Mouse (Mus musculus) Muller cell, postnatal 12 days (primary cell): ENCODE data around the gene Lsr.
"Not testable (repeated sequence)": the region's sequence is repeated elsewhere in the genome, so short reads cannot be mapped to it uniquely, and the experiment has no call there.

Experiments
- DNase-seq: peaks from one replicate; pipeline ENCODE4 v3.0.0-alpha.2; 2015; ENCODE audit errors: inconsistent ontology term

Lsr gene

DNA sequence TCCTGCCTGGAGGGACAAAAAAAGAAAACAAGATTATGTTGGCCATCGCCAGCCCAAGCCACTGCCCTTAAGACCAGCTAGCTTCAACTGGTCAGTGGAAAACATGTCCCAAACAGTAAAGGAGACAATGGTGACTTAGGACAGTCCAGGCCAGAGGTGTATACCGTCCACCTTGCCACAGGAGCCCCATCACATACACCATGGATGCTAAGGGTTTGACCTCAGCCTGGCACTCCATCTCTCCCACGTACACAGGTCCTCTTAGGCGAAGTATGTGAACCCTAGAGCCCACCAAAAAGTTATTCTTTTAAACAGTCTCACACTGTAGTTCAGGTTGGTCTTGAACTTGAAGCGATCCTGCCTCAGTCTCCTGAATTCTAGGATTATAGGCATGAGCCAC, 10.4 kb downstream of the Lsr start:
- DNase-seq: no peak

GRCm38 (mm10) chr7:30959786-30960349, 13.4 kb downstream of the Lsr start:
- DNase-seq: no peak

DNA sequence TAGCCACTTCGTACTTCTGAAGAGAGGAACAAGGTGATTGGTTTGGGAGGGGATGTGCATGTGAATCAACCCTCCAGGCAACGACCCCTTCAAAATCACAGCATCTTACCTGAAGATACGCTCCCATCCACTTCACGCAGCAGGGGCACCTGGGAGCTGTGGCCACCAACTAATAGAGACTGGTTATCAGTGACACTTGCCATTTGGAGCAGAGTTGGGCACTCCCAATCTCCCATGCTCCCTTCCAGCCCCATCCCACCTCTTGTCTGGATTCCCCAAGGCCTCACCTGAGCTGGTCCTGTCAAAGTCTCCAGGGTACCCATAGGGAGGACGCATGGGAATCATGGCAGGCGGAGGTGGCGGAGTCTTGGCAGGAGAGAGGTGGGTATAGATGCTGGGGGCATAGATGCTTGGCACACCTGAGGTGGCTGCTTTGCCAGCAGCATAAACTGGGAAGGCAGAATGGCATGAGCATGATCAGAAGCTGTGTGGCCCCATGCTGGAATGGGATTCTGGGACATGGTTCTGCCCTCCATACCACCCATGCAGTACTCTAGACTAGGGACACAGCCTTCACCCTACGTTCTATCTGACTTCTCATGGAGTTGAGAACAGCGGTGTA, 14.3 kb downstream of the Lsr start:
- no peak for DNase-seq

DNA sequence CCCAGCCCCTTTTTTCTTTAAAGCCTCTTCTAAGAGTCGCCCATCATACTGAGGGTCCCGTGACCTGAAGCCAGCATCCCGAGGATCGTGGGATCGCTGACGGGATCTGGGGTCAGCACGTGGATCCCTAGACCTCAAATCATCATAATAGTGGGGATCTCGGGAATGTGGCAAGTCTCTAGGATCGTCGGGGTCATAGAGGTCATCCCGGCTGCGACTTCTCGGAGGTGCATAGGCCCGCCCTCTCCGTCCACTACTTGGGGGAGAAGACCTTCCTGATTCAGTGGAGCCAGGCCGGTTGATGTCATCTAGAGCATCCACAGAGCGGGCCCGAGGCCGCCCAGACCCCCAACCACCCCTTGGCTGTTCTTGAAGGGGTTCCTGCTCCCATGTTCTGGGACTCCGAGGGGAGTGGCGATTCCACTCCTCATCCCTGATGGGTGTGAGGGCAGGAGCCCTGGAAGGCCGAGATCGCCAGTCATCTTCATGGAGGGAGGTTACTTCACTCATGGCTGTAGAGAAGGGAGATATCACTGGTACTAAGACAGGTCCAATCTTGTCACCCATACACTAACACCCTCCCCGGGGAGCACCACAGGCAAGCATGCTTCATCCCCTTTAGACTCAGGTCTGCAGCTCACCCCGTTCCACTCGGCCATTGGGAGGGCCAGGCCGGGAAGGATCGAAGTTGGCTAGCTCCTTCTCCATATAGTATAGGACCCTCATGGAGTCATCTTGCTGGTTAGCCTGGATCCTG, 15.0 kb downstream of the Lsr start:
- no peak for DNase-seq

DNA sequence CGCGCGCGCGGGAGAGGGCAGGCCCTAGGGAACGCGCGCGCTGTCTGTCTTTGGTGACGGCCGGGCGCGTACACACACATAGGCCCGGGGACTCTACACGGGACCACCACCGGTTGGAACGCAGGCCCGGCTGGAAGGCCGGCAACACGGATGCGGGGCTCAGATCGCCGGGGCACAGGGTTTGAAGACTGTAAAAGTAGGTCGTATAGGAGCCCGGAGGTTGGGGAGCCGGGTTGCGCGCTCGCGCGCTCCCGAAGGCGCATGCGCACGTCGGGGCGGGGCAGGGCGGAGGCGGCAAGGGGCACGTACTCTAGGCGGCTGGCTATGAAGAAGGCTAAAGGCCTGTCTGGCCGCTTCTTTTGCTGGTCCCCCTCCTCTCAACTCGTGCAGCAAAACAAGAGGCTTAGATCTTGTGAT, 15.9 kb downstream of the Lsr start:
- DNase-seq: peak; percentile 95

DNA sequence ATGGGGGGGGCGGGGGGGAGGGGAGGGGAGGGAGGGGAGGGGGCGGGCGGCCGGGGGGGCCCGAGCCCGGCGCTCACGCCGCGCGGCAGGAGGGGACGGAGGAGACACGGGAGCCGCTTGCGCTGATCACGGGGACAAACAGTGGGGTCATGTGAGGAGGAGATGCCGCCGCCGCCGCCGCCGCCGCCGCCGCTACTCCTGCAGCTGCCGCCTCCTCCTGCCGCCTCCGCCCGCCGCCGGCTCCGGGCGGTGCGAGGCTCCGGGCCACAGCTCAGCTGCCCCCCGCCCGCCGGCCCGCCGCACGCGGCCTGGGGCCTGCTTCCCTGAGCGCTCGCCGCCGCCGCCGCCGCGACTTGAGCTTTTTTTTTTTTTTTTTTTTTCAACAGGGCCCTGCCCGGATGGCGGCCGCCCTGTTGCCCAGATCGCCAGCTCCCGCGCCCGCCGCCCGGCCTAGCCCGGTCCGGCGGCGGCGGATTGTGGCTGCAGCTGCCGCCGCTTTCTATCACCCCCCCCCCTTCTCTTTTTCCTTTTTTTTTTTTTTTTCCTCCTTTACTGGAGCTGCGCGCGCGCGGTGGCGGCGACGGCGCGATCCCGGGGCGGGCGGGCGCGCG, 16.4 kb downstream of the Lsr start, which contains the start of gene Usf2:
Gene Usf2 (minus strand): TSS at position 48 of the 611 bp plus-strand sequence.
- DNase-seq: peak; percentile 85

- DNase-seq: peak; percentile 43
Observed at GRCm38 (mm10) chr7:30956357-30956751, 16.9 kb downstream of the Lsr start.

GRCm38 (mm10) chr7:30955584-30956356, 17.5 kb downstream of the Lsr start:
- DNase-seq: peak; percentile 88

DNA sequence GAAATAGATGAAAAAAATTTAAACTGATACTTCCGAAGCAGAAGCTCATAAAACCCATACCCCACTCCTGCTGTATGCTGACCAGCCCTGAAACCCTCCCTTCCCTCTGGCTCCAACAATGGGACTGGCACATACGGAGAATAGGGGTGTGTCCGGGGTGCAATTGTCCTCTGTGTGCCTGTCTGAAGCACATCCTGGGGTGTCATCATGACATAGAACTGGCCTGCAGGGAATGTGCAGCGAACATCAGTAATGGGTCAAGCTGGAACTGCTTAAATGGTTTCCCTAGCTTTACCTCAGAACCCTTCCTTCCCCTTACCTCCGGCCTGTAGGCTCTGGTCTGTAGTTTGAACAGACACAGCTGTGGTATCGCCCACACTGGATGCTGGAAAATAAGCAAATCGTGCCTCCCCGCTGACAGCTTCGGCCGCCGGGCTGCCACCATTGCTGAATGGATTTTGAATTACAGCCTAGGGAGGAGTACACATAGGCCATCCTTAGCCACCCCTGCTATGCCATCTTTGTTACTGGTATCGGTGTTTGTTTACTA, 18.2 kb downstream of the Lsr start:
- no peak for DNase-seq

DNA sequence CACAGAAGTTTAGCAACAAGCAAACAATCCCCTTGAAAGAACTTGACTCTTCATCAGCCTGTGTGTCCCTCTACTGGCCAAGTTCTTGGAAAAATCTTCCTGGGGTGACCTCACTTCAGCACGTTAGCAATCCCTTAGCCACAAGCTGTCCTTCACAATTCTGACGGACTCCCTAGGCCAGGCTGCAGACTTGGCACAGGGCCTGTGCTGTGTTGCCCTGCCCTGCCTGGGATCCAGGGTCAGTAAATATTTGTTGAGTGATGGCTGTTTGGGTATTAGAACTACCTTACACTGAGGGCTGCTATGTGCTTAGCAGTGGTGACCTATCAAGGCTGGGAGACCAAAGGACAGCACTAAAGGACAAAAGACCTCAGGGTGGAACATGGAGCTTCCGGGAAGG, 19.2 kb downstream of the Lsr start:
- no peak for DNase-seq

DNA sequence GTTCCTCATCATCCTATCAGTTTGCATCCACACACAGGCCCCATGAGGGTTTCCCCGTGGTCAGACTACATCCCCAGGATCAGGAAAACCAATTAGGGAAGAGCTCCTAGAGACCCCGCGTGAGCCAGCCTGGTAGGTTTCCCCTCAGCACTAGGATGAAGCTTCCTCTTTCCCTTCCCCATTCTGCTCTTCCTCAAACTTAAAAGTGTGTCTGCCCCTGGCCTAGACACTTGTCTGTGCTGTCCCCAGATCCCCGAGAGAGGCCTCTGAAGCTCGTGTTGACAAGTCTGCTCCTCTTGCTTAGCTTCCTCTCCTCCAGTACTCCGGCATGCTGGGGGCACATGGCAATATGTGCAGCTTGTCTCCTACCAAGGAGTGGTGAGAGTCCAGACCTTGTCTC, 19.8 kb downstream of the Lsr start:
- DNase-seq: no peak

DNA sequence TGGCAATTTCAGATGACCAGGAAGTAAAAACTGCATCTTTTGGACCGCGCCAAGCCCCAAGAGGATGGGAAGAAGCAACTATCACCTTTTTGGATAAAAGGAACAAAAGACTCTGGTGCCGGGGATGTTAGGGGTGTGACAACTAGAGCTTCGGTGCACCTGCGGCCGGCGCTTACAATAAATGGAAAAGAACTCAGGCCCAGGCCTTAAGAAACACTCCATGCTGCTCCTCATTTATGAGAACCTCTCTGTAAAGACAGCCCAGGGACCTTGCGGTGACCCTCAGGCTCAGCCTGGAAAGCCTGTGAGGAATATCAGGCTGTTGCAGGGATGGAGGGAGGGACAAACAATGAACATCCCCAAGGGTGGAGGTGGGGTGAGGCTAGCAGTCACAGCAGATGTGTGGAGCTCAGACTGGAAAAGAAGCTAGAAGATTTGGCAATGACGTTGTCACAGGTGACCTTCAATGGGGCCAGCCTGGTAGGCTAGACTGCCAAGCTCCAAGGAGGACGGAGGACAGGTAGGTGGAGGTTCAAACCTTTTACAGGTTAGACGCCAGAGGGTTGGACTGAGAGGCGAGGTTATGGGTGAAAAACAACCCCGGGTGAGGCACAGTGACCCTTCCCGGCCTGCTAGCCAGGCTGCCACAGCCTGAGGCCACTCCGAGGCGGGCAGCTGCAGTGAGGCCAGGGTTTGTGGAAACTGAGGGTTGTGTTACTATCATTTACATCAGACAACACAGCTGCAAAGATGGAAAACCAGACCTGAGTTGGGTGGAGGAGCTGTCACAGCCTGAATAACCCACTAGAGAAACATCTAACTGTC, 20.6 kb downstream of the Lsr start:
- no peak for DNase-seq

DNA sequence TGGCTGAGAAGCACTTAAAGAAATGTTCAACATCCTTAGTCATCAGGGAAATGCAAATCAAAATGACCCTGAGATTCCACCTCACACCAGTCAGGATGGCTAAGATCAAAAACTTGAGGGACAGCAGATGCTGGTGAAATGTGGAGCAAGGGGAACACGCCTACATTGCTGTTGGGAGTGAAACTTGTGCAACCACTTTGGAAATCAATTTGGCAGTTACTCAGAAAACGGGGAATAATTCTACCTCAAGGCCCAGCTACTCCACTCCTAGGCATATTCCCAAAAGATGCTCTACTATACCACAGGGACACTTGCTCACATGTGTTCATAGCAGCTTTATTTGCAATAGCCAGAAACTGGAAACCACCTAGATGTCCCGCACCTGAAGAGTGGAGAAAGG, 23.4 kb downstream of the Lsr start:
- not testable (repeated sequence) for DNase-seq

- no peak for DNase-seq
Observed at GRCm38 (mm10) chr7:30945876-30946275, 27.4 kb downstream of the Lsr start.

GRCm38 (mm10) chr7:30945466-30945865, 27.8 kb downstream of the Lsr start:
- not testable (repeated sequence) for DNase-seq

DNA sequence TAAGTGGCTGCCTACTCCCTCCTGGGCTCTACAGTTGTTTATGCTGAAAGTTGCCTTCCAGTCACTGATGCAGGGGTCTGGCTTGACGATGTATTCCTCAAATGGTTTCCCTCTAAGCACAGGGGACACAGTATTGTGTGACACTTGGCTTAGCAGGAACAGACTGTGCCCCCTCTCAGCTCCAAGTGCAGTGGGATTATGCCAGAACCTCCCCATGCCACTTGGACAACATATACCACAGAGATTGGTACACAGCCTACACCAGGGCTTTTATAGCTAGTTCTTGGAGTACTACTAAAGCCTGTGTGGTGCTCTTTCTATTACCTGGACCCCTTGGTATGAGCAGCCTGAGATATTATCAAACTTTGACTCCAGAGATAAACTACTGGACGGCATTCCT, 28.6 kb downstream of the Lsr start:
- not testable (repeated sequence) for DNase-seq

- DNase-seq: no peak
Observed at GRCm38 (mm10) chr7:30943909-30944635, 29.2 kb downstream of the Lsr start, which contains the start of gene Hamp. Hamp (minus strand) TSS chr7:30944032.

- DNase-seq: not testable (repeated sequence)
Observed at GRCm38 (mm10) chr7:30942365-30942764, 30.9 kb downstream of the Lsr start.

DNA sequence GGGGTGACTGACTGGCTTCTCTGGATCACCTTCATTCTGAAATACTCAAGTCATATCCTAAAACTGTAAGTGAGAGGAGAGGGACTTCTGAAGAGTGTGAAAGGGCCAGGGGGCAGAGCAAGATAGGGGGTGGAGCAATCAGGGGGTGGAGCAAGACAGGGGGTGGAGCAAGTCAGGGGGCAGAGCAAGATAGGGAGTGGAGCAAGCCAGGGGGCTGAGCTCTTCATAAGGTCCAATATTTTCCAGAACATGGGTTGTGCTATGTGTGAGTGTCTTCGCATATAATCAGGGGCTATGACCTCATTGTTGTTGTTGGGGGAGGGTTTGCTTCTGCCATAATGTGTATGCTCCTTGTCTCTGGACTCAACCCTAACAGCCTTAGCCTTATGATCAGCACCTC, 33.2 kb downstream of the Lsr start:
- DNase-seq: not testable (repeated sequence)
